Mouse (Mus musculus) heart, postnatal 4 days (tissue): ENCODE measurements at regions not wholly inside any gene's neighbourhood (a gene's known extent, or its start where the extent isn't known, plus 50 kb on each side); places are given as distances from the start of the nearest gene placed in this dataset.
A peak's percentile ranks its signal among the peaks of the same experiment; 100 is the strongest.

Experiments
- DNase-seq: peaks from one replicate; pipeline ENCODE4 v3.0.0; 2021

DNA sequence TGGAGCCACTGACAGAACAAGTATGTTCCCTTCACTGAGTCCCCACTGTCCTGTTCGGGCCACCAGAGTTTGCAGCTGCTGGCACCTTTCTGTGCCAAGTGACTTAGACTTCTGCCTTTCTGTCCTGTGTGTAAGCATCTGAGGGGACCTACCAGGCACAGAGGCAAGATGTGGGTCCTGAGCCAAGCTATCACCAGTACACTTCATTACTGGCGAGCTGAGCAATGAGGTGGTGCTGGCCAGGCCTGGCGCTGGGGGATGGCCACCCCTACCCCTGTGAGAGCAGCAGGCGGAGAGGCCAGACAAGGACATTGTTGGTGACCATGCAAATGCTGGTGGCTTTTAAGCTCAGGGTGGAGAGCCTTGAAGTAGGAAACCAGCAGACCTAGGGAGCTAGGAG lies 87.6 kb upstream of the Mrps6 start:
- peak; percentile 62 for DNase-seq

DNA sequence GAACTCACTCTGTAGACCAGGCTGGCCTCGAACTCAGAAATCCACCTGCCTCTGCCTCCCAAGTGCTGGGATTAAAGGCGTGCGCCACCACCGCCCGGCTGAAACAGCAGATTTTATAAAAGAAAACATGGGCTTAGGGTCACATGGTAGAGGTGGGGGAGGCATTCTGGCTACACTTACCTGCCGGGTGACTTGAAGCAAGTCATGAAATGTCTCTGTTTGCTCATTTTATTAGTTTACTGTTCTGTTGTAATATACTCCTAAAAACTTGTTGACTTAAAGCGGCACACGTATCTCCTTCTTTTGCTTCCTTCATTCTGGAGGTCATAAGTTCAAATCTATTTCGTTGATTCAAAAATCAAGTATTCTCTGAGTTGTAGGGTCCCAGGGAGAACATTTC lies 84.9 kb upstream of the Mrps6 start:
- no peak for DNase-seq

DNA sequence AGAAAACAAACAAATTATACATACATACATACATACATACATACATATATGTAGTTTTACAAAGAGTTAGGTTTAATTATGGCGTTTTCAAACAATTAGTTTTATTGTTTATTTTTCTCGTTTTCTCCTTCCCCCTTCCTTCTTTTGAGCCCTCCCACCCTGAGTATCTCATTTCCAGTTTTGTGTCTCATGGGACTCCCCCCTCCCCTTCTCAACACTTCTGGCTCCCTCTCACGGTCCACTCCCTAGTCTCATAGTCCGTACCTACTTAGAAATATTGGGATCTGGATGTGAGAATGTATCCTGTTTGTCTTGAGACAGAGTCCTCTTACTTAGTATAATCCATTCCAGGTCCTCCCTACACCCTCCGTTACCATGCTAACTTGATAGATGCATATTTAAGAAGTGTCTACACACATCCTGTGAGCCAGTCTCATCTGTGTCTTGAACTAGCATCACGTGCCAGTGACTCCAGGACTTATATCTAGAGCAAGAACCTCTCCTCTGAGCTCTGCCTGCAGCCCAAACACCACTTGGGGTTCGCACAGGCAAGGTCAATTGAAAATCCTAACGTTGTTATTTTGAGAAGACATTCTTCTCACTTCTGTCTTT lies 81.8 kb upstream of the Mrps6 start:
- DNase-seq, result no peak

DNA sequence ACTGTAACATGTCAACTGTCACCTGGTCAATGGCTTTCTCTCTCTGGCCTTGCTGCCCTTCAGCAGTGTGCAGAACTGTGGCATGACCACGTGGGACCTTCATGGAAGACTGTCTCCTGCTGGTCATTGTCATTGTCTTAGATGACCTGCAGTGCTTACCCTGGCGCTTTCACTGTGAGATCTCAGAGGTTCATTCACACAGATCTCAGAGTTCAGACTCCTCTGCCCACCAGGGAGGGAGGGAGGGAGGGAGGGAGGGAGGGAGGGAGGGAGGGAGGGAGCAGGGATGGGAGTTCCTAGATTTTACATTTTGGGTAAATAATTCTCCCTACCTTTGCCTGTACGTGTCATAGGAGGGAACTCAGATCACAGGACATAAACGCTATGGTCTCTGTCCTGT lies 79.6 kb upstream of the Mrps6 start:
- no peak for DNase-seq

DNA sequence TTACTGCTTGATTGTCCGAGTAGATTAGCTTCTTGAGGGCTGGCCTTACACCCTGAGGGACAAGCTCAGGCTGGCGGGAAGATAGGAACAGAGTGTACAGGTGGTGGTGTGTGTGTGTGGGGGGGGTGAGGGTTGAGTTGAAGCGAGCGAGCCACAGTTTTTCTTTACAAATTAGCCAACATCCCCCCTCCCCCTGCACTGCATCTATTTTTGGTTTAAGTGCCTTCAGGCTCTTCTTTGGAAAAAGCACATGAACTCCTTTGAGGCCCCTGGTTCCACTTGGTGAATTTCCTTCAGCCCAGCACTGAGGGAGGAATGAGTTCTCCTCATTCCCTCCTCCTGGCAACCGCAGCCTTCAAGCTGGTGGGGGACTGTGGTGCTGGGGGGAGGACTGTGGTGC lies 79.2 kb upstream of the Mrps6 start:
- DNase-seq, result no peak

DNA sequence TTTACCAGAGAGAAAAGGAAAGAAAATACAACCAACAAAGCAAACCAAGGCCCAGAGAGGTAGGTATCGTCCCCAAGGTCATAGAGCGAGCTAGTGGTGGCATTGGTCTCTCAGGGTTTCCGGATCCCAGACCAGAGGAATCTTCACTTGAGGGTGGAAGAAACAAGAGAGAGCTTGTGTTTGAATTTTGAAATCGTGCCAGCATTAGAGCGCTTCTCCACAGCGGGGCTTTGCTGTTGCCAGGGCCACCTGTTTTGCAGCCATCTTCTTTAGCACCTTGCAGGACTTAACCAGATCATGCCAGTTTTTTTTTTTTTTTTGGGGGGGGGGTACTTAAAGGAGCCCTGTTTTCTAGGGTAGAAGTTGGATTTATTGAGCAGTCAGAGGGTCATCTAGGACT lies 77.6 kb upstream of the Mrps6 start:
- DNase-seq, result no peak

DNA sequence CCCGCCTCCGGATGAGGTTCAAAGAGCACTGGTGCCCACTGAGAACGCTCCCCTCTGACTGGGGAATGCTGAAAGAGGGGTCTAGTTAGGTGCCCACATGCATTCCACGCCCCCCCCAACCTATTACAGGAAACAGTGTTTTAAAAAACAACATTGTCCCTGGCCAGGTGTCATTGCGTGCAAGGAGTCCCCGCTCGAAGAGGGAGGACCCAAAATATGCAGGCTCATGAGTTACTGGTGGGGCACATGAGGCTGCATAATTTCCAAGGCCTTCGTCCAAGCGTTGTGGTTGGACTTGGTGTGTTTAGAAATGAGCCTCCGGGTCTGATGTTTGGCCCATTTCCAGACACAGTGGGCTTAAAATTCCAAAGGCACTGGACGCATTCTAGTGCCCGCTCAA lies 72.9 kb upstream of the Mrps6 start:
- no peak for DNase-seq

DNA sequence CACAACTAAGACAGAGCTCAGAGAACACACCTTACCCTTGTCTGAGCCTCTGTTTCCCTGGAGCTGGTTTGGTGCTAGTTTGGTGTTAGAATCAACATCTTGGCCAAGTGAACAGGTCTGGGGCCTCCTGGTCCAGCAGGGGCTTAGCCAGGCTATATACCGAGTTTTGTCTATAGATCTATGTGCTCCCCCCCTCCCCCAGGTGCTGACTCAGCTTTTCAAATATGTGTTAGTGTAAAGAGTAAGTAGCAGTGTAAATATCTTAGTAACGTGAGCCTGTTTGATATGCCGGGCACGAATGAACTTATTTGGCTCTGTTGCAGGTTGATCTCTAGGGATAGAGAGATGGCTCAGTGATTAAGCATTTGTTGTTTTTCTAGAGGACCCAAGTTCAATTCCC lies 68.7 kb upstream of the Mrps6 start:
- DNase-seq, result no peak

DNA sequence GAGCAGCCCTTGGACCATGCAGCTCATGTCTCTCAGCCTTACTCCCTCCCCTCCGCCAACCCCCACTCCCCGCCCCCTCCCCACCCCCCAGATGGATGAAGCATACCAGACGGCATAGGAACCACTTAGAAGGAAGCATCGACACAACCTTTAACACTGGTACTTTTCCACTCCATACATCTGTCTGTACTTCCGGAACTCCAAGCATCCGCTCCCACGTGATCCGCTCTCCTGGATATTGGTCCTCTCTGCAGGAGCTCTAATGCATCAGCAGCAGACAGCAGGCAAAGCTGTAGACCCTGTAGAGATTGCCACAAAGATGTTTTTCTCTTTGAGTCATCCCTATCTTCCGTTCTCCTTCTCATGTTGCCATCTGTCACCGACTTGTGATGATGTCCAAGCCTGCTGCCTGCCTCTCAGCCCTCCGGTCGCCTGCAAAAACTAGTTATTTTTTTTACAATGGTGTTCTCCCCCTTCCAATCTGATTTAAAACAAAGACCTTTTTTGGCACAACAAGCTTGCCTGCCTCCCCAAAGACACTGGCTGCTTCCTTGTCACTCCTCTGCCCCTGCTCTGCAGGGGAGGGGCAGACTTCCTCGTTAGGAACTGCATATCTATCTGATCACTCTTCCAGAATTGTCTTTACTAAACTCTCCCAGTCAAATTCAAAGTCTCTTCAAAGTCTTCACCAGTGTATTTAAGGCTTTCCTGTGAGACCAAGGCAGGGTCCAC lies 62.4 kb upstream of the Mrps6 start:
- DNase-seq, result no peak

DNA sequence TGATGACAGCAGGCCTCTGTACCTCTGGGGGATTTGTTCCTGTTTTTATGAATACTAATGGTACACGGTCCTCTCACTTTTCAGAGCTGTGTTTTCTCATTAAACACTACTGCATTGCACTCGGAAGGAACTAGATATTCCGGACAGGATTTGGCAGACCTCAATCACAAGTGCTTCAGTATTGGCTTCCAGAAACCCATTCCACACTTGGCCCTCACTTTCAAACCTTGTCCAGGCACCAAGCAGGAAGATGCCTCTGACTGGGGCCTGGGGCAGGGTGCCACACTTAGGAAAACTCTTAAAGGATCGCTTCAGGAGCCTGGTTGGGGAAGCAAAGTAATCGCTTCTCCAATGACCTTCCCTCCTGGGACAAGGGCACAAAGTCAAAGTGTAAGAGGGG lies 50.7 kb upstream of the Mrps6 start:
- no peak for DNase-seq
